Mouse (Mus musculus) ES-Bruce4 (cell line): ENCODE measurements around the gene Prkd2. TPM values are rescaled to one million over a fixed set of nuclear protein-coding genes. Genes with fewer than 3 reads are reported as not detected.

Source experiments
- H3K27ac ChIP-seq: 2 replicates; pipeline ENCODE4 v1.5.1; 2012; ENCODE audit warnings: low read length, inconsistent platforms; ENCODE audit not compliant: insufficient read depth
- H3K27me3 ChIP-seq: 2 replicates; pipeline ENCODE4 v1.6.1; 2012; ENCODE audit warnings: mild to moderate bottlenecking, low read length, inconsistent platforms; ENCODE audit not compliant: control insufficient read depth, poor library complexity, insufficient read depth, severe bottlenecking
- H3K36me3 ChIP-seq: 2 replicates; pipeline ENCODE4 v1.6.1; 2012; ENCODE audit warnings: inconsistent platforms, mild to moderate bottlenecking, low read length, moderate library complexity; ENCODE audit not compliant: control insufficient read depth, poor library complexity, insufficient read depth, severe bottlenecking
- H3K4me1 ChIP-seq: one replicate; pipeline ENCODE4 v1.8.1; 2011; ENCODE audit warnings: low read length; ENCODE audit not compliant: control insufficient read depth, insufficient read depth
- H3K4me3 ChIP-seq: 2 replicates; pipeline ENCODE4 v1.5.1; 2011; ENCODE audit warnings: low read depth, mild to moderate bottlenecking, low read length
- H3K9ac ChIP-seq: 2 replicates; pipeline ENCODE4 v1.6.1; 2012; ENCODE audit warnings: low read depth, mild to moderate bottlenecking, inconsistent platforms; ENCODE audit not compliant: poor library complexity, severe bottlenecking
- H3K9me3 ChIP-seq: replicated peaks from 2 replicates; pipeline ENCODE4 v1.6.1; 2012; ENCODE audit warnings: mild to moderate bottlenecking, low read length, inconsistent platforms; ENCODE audit not compliant: control insufficient read depth, poor library complexity, insufficient read depth, severe bottlenecking
- CTCF ChIP-seq: IDR thresholded peaks from one replicate; pipeline ENCODE4 v1.8.1; 2011; ENCODE audit warnings: low read depth, low read length
- EP300 ChIP-seq: IDR thresholded peaks from 2 replicates; pipeline ENCODE4 v1.6.1; 2011; ENCODE audit warnings: low read depth, low read length; ENCODE audit not compliant: insufficient read depth
- POLR2A ChIP-seq: IDR thresholded peaks from one replicate; pipeline ENCODE4 v1.8.1; 2011; ENCODE audit warnings: low read length; ENCODE audit not compliant: insufficient read depth
- polyA plus RNA-seq: library from polyadenylated mRNA; stranded (reverse); fragments of >200 nt; gene quantifications from 2 replicates; pipeline ENCODE4 v1.2.4, GENCODE M21; 2011; ENCODE audit warnings: low read depth; ENCODE audit not compliant: missing spikeins, insufficient read depth, insufficient read length

Prkd2 gene
- polyA plus RNA-seq, 1 experiment, result 18.5 TPM

- no peak overlapping the region for H3K4me3 ChIP-seq
- H3K4me1 ChIP-seq, result no peaks in the 10 kb centered on the region
- TF ChIP-seq CTCF (peak; percentile 97), POLR2A (no peak)
- H3K27ac ChIP-seq, result no peak overlapping the region
- H3K27me3 ChIP-seq, result no peaks in the 10 kb centered on the region
- H3K9me3 ChIP-seq, result no peaks in the 10 kb centered on the region
- H3K36me3 ChIP-seq, result no peaks in the 10 kb centered on the region
- 0 out of 2 replicates have a peak overlapping the region, but pooled peaks have one; percentile 16 for H3K9ac ChIP-seq
Observed at GRCm38 (mm10) chr7:16809739-16810138, 33.0 kb upstream of the Prkd2 start.

- Histone ChIP-seq H3K36me3 (no peaks in the 10 kb centered on the region), H3K9ac (0 out of 2 replicates have a peak overlapping the region, but pooled peaks have one; percentile 16), H3K4me1 (no peaks in the 10 kb centered on the region), H3K4me3 (peak overlapping the region; percentile 60), H3K27me3 (no peaks in the 10 kb centered on the region), H3K27ac (no peak overlapping the region), H3K9me3 (no peaks in the 10 kb centered on the region)
- TF ChIP-seq EP300, result no peak
- no peak for TF ChIP-seq CTCF
- no peak for TF ChIP-seq POLR2A
Observed at GRCm38 (mm10) chr7:16810399-16810919, 32.2 kb upstream of the Prkd2 start.

DNA sequence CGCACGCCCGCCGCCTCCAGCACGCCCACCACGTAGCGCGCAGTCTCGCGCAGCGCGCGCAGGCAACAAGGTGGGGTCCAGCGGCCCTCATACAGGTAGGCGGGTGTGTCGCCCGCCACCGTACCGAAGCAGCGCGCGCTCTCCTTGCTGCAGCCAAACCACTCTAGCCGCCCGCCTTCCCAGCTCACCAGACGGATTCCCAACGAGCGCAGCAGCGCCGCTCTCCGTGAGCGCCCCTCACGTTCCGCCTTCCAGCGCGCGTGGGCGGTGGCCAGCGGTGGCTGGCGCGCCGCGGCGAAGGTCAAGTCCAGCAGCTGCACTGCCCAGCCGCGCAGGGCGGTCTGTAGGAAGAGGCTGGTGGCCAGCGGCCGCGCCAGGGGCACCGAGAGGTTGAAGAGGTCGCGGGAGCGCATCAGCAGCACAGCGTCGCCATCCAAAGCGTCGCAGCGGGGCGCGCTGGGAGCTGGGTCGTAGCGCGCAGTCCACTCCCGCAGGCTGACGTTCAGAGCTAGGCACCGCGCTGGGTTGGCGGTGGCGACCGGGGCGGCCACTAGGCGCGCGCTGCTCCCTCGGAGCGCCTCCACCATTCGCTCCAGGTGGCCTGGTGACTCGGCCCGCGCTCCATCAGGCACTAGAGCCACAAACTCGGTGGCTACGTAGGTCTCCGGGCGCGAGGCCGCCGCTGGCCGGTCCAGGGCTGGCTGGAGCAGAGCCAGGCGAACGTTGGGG, 31.6 kb upstream of the Prkd2 start:
- Histone ChIP-seq H3K36me3 (no peaks in the 10 kb centered on the region), H3K9me3 (no peaks in the 10 kb centered on the region), H3K27ac (no peak overlapping the region), H3K4me3 (peak overlapping the region; percentile 60), H3K27me3 (no peaks in the 10 kb centered on the region), H3K4me1 (no peaks in the 10 kb centered on the region), H3K9ac (peak overlapping the region; percentile 16; the same call in 1 of the 2 replicates)
- TF ChIP-seq EP300 (no peak), CTCF (no peak), POLR2A (peak; percentile 62)

- no peaks in the 10 kb centered on the region for H3K36me3 ChIP-seq
- peak overlapping the region; percentile 16; the same call in 1 of the 2 replicates for H3K9ac ChIP-seq
- H3K4me3 ChIP-seq, result peak overlapping the region; percentile 60
- H3K27me3 ChIP-seq, result no peaks in the 10 kb centered on the region
- TF ChIP-seq CTCF (no peak), POLR2A (no peak), EP300 (no peak)
- no peaks in the 10 kb centered on the region for H3K9me3 ChIP-seq
- H3K27ac ChIP-seq, result no peak overlapping the region
- no peaks in the 10 kb centered on the region for H3K4me1 ChIP-seq
Observed at GRCm38 (mm10) chr7:16811649-16812070, 31.0 kb upstream of the Prkd2 start.

GRCm38 (mm10) chr7:16812505-16812904, 30.2 kb upstream of the Prkd2 start:
- H3K4me1 ChIP-seq, result no peaks in the 10 kb centered on the region
- no peaks in the 10 kb centered on the region for H3K36me3 ChIP-seq
- H3K27ac ChIP-seq, result no peak overlapping the region
- no peaks in the 10 kb centered on the region for H3K9me3 ChIP-seq
- H3K27me3 ChIP-seq, result no peaks in the 10 kb centered on the region
- H3K9ac ChIP-seq, result no peak overlapping the region
- no peak overlapping the region for H3K4me3 ChIP-seq
- TF ChIP-seq POLR2A (no peak), CTCF (no peak), EP300 (no peak)

DNA sequence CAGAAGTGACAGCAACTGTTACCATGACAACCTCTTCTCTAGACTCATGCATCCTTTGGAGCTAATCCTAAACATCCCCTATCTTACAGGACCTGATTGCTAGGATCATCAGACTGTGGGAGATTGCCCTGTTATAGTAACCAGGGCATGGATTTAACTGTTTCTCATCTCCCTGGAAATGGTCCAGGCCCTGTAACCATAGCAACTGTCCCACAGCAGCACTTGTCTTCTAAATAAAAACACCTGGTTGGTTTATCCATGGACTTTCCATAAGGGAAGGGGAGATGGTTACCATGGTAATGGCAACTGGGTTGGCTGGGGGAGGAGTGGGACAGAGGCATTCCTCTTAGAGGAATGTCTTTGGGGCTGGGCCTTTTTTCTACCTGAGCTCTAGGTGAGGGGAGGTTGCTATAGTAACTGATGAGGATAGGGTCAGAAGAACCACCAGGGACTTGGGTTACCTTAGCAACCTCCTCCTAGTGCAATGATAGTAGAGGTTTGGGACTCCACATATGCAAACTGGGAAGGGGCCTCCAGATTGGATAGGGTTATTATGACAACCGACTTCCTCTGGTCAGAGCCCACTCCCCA, 27.3 kb upstream of the Prkd2 start, which contains the start of gene Strn4:
Gene Strn4 (plus strand): TSS at position 539 of the 591 bp plus-strand sequence.
- TF ChIP-seq EP300 (no peak), POLR2A (no peak), CTCF (no peak)
- no peaks in the 10 kb centered on the region for H3K9me3 ChIP-seq
- no peaks in the 10 kb centered on the region for H3K4me1 ChIP-seq
- no peak within 1 kb of the TSS for H3K27ac ChIP-seq
- H3K9ac ChIP-seq, result peak within 1 kb of the TSS; percentile 96
- no peaks in the 10 kb centered on the region for H3K36me3 ChIP-seq
- H3K27me3 ChIP-seq, result no peaks in the 10 kb centered on the region
- H3K4me3 ChIP-seq, result peak within 1 kb of the TSS; percentile 95
